Mouse (Mus musculus) cerebellum, adult 2 months (tissue): Measurements from ENCODE around the gene Gfi1.

Source experiments
- CTCF ChIP-seq: fragments of 200-500 bp; IDR thresholded peaks from 2 replicates; pipeline ENCODE4 v1.5.1; 2011; ENCODE audit warnings: low read depth, mild to moderate bottlenecking, control low read depth, low read length, moderate library complexity, borderline replicate concordance; ENCODE audit not compliant: insufficient read depth
- POLR2A ChIP-seq: fragments of 200-500 bp; IDR thresholded peaks from 2 replicates; pipeline ENCODE4 v1.6.1; 2011; ENCODE audit warnings: low read length, control low read depth, borderline replicate concordance; ENCODE audit not compliant: insufficient read depth

DNA sequence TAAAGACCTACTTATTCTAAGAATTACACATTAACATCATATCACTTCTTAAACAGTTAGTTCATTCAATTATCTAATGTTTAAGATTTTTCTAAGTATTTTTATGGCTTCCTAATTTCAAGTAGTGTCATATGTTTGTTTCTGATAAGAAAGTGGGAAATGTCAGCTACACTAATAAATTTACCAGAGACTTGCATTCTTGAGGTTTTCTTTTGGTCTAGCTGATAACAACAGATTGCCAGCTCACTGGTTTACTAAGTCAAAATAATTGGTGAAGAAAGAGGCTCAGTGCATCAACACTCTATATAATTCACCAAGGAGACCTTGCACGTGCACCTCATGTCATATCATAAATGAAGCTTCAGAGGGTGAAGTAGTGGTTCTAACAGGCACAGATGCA, 42.4 kb upstream of the Gfi1 start:
- TF ChIP-seq POLR2A: no peak
- no peak for TF ChIP-seq CTCF
